Mouse (Mus musculus) thymus, postnatal 36 days (tissue): ENCODE measurements around the gene Fut4.
A peak's percentile ranks its signal among the peaks of the same experiment; 100 is the strongest.

Experiments used
- DNase-seq, 2 experiments: peaks; one replicate each; pipeline ENCODE4 v3.0.0; 2022; ENCODE audit warnings: mixed read lengths in 2 of 2

Gene Fut4

GRCm38 (mm10) chr9:14752001-14752522 lies at the start of gene Fut4:
Fut4 (minus strand) TSS chr9:14752393.
- DNase-seq, result peak; percentile 48 to 56

GRCm38 (mm10) chr9:14787356-14787755 lies 35.2 kb upstream of the Fut4 start:
- no peak for DNase-seq

GRCm38 (mm10) chr9:14784039-14785002 lies 32.1 kb upstream of the Fut4 start, which contains the start of the genes Mre11a and Ankrd49:
Mre11a (plus strand) TSS chr9:14784654.
Ankrd49 (minus strand) TSS chr9:14784856.
- peak; percentile 87 for DNase-seq

DNA sequence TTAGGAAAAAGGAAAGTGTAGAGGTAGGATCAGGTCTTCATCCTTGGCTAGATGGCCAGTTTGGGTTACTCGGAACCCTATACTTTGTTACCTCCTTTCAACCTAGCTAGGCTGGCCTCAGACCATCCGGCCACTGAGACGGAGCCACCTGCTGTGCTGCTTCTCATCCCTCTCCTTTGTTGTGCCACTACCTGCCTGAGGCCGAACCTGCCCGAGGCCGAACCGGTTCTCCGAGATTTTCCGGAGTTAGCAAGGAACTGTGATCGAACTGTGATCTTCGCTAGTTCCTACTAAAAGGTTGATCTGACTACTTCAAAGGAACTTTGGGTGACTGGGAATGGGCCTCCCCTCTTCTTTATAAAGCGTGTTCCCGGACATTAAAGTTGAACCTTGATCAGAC lies 26.1 kb upstream of the Fut4 start:
- no peak for DNase-seq

DNA sequence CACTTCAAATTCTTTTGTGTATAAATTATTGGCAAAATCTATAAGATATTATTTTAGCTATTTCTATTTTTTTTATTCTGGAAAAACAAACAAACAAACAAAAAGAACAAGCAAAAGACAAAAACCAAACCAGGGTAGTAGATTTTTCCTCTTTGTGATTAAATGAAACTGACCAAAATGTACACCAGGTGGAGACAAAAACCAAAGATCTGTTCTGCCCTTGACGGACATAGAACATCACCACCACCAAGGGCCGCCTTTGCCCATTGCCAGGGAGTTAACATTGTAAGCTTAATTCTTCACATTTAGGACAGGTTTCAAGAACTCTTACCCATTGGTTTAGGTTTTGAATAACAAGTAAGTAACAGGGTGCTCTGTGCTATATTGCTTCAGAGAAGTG lies 21.6 kb upstream of the Fut4 start:
- no peak for DNase-seq

DNA sequence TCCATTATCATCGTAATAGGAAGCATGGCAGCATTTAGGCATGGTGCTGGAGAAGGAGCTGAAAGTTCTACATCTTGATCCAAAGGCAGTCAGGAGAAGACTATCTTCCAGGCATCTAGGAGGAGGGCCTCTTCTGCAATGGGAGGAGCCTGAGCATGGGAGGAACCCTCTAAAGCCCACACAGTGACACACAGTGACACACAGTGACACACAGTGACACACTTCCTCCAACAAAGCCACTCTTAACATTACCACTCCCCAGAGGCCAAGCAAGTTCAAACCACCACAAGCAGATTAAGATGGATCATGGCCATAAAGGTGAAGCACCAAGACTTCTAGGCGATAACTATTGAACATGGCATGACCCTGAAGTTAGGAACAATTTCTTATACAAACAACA lies 19.9 kb upstream of the Fut4 start:
- DNase-seq, result no peak

GRCm38 (mm10) chr9:14770803-14771471 lies 18.7 kb upstream of the Fut4 start, which contains the start of gene 1700012B09Rik:
1700012B09Rik (minus strand) TSS chr9:14771030.
- peak in 1 of 2 experiments; percentile 9 for DNase-seq

GRCm38 (mm10) chr9:14769811-14770210 lies 17.6 kb upstream of the Fut4 start:
- DNase-seq, result no peak

DNA sequence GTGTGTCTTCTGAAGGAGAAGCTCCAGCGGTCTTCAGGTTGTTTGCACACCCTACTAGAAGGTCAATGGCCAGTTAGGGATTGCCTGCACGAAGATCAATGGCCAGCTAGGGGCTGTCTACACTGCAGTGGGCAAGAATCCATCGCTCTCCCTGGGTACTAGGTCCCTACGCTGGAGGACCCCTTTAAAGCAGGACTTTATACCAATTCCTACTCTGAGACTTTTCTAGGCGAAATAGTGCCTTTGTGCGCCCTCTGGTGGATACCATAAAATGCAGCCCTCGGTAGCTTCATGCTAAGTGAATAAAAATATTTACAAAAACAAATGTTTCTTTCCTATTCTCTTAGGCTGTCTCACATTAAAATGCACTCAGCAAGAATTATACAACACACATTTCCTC lies 12.6 kb upstream of the Fut4 start:
- DNase-seq, result peak; percentile 28 to 43

GRCm38 (mm10) chr9:14759261-14759660 lies 7.1 kb upstream of the Fut4 start:
- no peak for DNase-seq

- DNase-seq, result no peak
Observed at GRCm38 (mm10) chr9:14758590-14758989, 6.4 kb upstream of the Fut4 start.

- DNase-seq, result no peak
Observed at GRCm38 (mm10) chr9:14754469-14754868, 2.3 kb upstream of the Fut4 start.

DNA sequence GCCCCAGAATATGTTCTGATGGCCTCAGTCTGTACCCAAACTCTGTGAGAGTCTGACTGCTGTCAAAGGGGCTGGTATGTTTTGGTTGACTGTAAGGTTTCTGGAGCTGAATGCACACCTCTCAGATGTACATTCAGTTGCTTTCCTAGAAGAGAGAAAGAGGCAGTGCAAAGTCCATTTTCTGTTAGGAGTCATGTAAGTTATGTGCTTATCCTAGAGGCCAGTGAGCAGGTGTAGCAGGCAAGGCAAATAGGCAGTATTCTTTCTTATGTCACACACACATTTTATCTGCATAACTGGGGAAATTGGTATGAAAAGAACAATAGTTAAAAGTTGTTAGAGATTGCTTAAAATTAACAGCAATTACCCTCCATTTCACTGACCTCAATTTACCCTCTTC lies 1.8 kb upstream of the Fut4 start:
- DNase-seq, result no peak

GRCm38 (mm10) chr9:14751503-14752000 lies 641 bp downstream of the Fut4 start:
- peak; percentile 36 to 45 for DNase-seq

- DNase-seq, result no peak
Observed at GRCm38 (mm10) chr9:14750901-14751502, 1.2 kb downstream of the Fut4 start.

GRCm38 (mm10) chr9:14740151-14740924 lies 11.9 kb downstream of the Fut4 start, which contains the start of gene Piwil4:
Piwil4 (minus strand) TSS chr9:14740733.
- no peak for DNase-seq

GRCm38 (mm10) chr9:14739498-14740150 lies 12.6 kb downstream of the Fut4 start:
- no peak for DNase-seq

GRCm38 (mm10) chr9:14730941-14731541 lies 21.2 kb downstream of the Fut4 start:
- peak in 1 of 2 experiments; percentile 21 for DNase-seq

DNA sequence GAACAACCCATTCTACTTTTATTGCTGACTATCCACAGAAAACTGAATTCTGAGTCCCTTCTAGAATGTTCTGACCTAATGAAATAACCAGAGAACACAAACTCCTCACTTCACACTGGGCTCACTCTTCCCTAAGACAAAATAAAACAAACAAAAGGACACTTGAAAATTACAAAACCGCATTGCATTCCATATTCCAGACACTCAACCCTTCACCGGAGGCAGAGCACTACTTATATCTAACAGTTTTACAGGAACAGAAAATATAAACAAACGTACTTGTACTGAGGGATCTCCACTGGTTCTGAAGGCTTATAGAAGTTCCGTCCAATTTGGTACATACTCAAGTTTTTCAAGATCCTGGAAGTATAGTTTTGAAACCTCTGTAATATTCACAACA lies 23.8 kb downstream of the Fut4 start:
- no peak for DNase-seq

DNA sequence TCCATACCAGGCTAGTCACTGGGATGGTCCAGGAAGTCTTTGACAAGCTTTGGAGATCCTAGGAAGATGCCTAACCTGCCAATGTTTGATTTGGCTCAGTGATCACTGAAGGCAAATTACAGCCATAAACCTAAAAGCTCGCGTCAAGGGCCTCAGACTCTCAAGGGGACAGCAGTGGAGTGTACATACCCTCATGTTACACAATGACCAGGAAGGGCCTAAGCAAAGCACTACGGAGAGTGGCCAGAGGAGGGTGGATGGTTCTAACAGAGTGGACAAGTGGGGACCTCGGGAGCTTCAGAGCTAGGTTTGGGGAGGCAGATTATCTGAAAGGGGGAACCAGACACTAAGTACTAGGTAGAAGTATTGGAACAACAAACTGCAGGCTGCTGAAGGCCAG lies 25.6 kb downstream of the Fut4 start:
- no peak for DNase-seq

GRCm38 (mm10) chr9:14726005-14726404 lies 26.2 kb downstream of the Fut4 start:
- no peak for DNase-seq
